Mouse (Mus musculus): ENCODE results near the gene Klhl40.

The Klhl40 gene

DNA sequence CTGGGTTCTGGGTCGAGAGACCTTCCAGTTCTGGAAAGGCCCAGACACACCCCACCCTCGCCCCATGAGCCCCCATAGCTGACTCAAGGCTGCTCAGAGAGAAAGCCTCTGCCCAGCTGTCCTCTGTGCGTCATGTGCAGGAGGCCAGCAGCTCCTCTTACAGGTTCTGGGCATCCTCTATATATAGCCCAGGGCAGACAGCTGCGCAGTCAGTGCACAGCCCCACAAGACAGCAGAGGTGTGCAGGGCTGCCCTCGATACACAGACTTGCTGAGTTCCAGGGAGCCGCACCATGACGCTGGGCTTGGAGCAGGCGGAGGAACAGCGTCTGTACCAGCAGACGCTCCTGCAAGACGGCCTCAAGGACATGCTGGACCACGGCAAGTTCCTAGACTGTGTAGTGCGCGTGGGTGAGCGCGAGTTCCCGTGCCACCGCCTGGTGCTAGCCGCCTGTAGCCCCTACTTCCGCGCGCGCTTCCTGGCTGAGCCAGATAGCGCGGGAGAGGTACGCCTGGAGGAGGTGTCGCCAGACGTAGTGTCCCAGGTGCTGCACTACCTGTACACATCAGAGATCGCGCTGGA lies at the start of gene Klhl40:
Klhl40 (plus strand) TSS at position 124 of the 582 bp plus-strand sequence.
- in situ Hi-C loops (cut with MboI, MseI): loop anchor here (25.0 kb wide), 1 partner anchor 290 kb away; the partner anchor contains the start of gene Cck

DNA sequence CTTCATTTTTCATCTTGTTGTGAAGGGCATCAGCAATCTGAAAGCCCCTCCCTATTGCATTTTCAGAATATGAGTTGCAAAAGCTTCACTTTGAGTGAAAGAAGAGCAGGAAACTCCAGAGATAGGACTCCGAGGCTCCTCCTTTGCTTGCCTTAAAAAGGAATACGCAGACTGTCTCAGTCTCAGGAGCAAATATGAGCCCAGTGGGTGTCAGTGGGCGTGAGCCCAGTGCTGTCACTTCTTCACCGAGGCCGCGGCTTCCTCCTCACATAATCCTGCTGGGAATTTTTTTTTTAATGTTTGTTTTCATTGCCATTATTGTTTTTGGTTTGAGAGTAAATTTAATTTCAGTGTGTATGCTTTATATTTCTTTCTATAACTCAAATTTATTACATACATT lies 36.9 kb upstream of the Klhl40 start:
- in situ Hi-C loops (cut with MboI, MseI): no loop called here

DNA sequence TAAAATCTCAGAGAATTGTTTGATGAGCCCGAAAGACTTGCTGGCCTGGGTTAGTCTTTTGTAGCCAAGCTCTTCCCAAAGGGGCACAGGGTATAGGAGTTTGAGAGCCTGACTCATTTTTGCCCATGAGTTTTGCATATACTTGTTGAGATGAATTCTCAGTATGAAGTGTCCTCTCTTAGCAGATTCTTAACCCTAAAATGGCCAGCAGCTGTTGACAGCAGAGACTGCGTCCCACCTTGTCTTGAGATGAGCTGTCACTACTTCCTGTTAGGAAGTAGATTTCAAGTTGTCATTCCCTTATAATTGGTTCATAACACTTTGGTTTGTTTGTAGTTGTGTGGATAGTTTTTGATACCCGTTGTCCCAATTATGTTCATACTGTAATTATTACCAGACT lies 36.2 kb upstream of the Klhl40 start:
- in situ Hi-C loops (cut with MboI, MseI): no loop called here

DNA sequence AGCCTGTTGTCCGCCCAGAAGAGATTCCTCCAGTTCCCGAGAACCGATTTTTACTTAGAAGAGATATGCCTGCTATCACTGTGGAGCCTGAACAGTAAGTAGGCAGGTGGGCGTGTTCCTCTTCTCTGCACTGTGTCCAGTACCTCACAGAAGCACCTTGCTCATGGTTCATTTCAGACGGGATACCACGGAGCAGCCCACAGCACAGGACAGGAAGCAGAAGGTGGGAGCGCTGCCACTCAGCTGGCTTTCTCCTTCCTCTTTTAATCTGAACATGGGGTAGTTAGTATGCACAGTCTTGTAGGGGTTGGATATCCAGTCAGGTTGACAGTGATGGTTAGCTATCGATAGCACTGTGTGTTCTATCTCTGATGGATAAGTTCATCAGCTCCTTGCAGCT lies 33.4 kb upstream of the Klhl40 start:
- in situ Hi-C loops (cut with MboI, MseI): no loop called here

DNA sequence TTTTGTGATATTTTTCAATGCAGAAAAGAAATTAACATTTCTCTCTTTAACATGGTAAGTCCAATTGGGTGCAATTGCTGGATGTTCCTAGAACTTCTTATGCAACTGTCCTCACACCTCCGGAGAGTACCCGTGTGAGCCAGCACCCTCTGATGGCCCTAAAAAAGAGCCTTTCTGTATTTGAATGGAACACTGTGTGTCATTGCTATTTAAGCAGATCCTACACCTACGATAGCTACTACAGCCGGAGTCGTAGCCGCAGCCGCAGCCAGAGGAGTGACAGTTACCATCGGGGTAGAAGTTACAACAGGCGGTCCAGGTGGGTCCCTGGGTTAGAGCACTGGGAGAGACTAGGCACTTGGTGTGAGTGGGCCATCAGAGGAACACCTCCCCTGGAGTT lies 24.6 kb upstream of the Klhl40 start:
- in situ Hi-C loops (cut with MboI, MseI): loop anchor here (25.0 kb wide), 1 partner anchor 1235 kb away; no protein-coding TSS in a partner anchor

DNA sequence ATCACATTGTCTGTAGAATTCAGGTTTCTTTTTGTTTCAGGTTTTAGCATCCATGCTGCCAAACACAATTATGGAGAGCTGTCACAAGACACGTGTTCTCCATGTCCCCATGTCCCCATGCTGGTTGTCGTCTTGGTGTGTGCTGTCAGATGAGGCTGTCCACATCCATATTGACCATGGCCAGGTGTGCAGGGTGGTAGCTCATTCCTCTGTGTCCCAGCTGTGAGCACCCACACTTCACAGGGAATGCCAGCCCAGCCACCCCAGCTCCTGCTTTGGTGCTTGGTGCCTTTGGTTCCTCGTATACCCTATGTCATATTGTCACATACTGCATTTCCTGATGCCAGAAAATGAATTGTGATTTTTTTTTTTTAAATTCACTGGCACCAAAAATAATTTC lies 22.8 kb upstream of the Klhl40 start:
- in situ Hi-C loops (cut with MboI, MseI): loop anchor here (25.0 kb wide), 1 partner anchor 1233 kb away; no protein-coding TSS in a partner anchor

DNA sequence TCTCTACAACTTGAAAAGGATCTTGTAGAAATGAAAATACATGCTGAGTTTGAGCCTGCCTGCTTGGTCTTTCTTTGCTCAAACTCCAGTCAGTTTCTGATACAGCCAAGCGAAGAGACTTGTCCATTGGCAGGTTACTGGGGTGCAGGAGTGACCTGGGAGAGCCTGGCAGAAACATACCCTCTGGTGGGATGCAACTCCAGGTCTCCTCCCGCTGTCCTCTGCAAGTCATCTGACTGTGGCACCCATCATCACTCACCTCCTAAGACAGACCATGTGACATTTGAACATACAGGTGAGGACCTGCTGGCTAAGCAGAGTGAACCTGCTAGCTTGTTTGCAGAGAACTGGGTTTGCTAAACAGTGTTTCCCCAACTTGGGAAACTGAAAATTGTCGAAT lies 20.6 kb upstream of the Klhl40 start:
- in situ Hi-C loops (cut with MboI, MseI): loop anchor here (25.0 kb wide), 1 partner anchor 1231 kb away; no protein-coding TSS in a partner anchor

DNA sequence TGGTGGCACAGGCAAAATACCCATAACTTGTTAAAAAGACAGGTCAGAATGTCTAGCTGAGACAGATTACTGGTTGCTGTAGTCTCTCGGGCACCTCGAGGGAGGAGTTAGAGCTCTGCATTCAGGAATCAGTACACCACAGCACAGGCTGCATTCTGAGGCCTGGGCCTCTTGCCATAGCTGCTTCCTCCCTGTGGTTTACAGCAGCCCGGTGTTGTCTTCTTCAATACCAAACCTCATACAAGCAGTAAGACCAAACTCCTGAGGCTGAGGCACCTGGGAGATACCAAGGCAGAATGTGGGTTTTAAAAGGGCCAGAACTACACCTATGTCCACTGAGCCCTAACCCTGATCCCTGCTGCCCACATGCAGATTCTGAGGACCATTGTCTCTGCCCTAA lies 20.0 kb upstream of the Klhl40 start:
- in situ Hi-C loops (cut with MboI, MseI): loop anchor here (25.0 kb wide), 1 partner anchor 1230 kb away; no protein-coding TSS in a partner anchor

DNA sequence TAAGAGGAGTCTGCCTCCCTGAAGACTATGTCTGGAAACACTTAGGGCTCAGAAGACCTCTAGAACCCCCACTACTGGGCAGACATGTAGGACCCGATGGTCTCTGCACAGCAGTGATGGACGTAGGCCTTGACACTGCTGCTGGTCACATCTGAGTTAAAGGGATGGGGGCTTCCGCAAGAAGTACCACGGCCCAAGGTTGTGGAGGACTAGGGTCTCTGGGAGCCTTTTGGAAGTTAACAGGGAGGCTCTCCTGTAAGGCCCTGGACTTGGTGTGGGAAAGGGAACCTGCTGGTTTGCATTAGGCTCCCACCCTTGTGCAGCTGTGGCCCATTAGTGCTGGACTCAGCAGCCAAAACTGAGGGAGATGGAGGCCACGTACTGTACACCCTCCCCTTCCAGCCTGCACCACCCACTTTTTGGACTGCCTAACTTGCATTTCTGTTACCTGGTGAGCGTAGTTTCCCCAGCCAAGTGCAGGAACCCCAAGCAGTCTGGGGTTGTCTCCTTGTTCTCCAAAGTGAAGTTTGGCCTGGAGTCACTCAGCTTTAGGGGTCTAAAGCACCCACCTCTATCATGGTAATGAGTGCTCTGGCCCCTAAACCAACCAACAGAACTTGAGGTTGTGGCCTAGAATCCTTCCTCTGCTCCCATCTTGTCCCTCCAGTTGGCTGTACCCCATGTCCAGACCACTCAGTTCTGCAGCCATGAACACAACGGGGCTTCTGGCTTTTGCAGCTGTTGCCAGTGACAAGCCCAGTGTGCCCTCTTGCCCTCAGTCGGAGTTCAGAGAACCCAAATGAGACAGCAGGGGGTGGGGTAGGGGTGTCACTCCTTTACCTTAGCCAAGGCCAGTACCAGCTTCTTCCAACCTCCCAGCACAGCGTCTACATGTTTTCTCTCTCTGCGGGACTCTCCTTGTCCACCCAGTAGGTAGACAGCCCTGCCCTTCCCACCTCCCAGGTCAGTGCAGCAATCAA lies 19.3 kb upstream of the Klhl40 start:
- in situ Hi-C loops (cut with MboI, MseI): loop anchor here (25.0 kb wide), 1 partner anchor 1229 kb away; no protein-coding TSS in a partner anchor

DNA sequence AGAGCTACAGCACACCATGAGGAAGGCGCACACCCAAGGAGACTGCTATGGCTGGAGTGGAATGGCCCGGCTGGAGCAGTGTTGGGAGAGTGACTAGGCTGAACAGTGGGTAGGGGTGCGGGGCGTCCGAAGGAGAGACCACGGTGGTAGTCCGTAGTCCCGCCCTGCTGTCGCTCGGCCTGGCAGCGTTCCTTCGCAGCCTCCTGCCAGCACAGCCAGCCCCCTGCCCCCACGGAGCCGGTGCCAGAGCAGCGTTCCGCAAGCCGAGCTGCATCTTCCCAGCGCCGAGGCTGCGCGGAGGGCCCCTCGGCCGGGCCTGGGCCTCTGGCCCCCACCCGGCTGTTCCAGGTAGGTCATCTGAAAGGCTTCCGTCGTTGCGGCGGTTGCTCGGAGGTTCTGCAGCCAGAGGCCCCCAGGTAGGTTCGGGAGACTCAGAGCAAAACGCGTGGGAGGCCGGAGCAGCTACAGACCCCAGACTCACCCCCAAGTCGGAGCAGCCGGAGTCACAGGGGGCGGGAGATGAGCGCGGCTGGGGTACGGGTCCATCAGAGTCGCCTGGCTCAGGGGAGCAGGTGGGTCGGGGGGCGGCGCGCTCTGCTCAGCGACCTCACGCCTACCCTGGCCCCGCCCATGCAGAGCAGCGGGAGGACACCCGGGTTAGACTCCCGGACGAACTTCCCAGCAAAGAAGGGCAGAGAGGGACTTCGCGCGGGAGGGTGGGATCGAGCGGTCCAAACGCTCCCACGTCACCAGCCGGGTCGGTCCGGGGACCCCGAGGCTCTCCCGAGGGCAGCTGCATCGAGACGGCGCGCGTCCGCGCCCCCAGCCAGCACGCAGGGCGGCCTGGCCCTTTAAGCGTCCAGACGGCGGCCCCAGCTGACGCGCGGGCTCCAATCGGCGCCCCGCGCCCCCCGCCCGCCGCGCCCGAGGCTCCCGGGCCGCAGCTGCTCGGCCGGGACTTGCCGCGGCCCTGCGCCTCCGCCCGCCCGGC lies 18.0 kb upstream of the Klhl40 start, which contains the start of gene Zfp651:
Zfp651 (plus strand) TSS at position 240 of the 991 bp plus-strand sequence.
- in situ Hi-C loops (cut with MboI, MseI): loop anchor here (25.0 kb wide), 1 partner anchor 1228 kb away; no protein-coding TSS in a partner anchor

DNA sequence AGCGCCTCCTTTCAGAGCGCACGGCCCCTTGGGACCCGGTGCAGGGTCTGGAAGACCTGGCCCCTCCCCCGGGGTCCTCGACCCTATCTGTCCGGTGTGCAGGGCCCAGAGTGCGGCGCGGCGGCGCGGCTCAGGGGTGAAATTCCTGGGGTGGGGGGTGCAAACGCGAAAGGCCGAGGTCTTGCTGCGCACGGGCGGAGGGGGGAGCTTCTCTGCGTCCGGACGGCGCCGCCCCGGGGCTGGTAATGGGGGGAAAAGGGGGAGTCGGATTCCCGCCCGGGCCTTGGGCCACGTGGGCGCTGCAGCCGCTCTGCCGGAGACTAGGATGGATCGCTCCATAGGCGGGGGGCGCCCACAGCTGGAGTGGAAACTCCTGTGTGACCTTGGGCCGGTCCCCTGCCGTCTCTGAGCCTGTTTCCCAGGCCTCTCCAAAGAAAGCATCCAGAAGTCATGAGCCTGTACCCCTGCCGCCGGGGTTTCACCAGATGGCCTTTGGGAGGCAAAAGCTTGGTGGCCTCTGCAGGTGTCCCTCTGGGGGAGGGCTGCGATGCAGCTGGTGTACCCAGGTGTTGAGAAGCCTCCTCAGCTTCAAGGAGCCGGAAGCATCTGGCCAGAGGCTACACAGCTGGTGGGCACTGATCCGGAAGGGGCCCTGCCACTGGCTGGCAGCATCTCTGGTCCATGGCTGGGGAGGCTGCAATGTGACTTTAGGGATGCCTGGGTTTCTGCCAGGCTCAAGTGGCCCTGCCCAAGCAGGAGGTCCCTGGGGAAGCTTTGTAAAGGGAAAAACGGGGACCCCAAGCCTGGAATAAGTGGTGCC lies 16.9 kb upstream of the Klhl40 start:
- in situ Hi-C loops (cut with MboI, MseI): loop anchor here (25.0 kb wide), 1 partner anchor 1227 kb away; no protein-coding TSS in a partner anchor

DNA sequence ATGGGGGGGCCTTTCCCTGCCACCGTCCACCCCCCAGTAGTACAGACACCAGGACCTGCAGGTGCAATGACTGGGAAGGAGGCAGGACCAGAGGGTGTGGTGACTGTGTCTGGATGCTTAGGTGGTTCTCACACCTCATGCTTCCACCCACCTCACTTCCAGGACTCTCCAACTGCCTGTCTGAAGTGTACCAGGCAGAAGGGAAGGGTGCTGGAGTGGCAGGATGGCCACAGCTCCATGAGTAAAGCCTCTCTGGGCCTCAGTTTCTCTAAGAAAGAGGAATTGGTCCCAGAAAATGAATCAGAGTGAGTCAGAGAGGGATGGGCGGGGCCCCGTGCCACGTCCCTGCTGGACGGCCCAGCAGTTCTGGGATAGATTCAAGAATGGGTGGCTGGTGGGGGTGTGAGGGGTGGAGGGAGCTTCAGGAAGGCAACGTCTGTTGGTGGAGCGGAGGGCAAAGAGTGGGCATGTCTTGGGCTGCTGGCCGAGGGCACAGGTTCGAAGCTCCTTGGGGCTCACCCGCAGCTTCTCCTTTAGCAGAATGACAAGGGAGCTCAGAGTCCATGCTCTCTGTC lies 16.2 kb upstream of the Klhl40 start:
- in situ Hi-C loops (cut with MboI, MseI): loop anchor here (25.0 kb wide), 1 partner anchor 1226 kb away; no protein-coding TSS in a partner anchor

DNA sequence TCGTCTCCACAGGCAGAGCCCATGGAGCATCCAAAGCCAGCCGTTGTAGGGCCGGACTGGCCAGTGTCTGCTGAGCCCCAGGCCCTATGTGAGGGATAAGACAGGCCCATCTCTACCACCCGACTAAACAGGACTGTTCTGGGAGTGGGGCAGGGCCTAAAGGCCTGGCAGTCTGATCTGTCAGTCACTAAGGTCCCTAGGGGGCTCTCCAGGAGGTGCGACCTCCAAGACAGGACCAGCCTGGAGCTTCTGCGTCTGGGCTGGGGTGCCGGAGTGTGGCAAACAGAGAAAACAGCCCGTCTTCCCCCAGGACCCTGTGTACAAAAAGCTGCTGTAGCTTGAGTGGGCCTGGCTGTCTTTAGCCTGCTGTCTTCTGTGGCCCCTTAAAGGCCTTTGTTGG lies 15.6 kb upstream of the Klhl40 start:
- in situ Hi-C loops (cut with MboI, MseI): loop anchor here (25.0 kb wide), 1 partner anchor 1226 kb away; no protein-coding TSS in a partner anchor

DNA sequence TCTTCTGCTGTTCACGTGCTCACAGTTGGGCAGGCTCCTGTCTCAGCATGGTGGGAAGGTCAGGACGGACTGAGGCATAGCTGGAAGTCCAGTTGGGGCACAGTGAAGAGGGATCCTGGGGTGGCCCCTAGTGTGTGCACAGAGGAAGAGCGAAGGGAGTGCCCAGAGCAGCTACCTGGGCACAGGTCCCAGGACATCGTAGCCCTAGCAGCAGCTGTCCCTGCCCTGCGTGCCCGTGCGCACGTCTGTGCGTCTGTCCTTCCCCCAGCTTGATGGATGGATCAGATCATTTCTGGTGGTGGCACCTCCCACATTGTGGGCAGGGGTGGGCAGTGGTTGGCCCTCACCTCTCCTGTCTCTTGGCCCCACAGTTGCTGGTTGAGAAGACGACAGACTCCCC lies 15.2 kb upstream of the Klhl40 start:
- in situ Hi-C loops (cut with MboI, MseI): loop anchor here (25.0 kb wide), 1 partner anchor 1225 kb away; no protein-coding TSS in a partner anchor

DNA sequence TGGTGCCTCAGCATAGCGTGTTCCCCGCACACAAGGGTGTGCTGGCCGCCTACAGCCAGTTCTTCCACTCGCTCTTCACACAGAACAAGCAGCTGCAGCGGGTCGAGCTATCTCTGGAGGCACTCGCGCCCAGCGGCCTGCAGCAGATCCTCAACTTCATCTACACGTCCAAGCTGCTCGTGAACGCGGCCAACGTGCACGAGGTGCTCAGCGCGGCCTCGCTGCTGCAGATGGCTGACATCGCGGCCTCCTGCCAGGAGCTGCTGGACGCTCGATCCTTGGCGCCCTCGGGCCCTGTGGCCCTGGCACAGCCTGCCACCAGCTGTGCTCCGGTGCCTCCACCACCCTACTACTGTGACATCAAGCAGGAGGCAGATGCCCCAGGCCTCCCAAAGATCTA lies 14.6 kb upstream of the Klhl40 start:
- in situ Hi-C loops (cut with MboI, MseI): loop anchor here (25.0 kb wide), 1 partner anchor 1225 kb away; no protein-coding TSS in a partner anchor

DNA sequence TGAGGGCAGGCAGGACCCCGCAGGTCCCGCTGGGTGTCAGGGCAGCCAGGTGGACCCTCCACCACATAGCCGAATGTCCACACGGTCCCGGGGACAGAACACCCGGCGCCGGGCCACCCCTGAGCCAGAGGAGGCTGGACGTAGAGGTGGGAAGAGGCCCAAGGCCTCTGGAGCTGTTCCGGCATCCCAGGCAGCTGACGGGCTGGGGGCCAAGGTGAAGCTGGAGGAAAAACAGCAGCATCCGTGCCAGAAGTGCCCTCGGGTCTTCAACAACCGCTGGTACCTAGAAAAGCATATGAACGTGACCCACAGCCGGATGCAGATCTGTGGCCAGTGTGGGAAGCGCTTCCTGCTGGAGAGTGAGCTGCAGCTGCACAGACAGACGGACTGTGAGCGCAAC lies 13.7 kb upstream of the Klhl40 start:
- in situ Hi-C loops (cut with MboI, MseI): loop anchor here (25.0 kb wide), 1 partner anchor 1224 kb away; no protein-coding TSS in a partner anchor

DNA sequence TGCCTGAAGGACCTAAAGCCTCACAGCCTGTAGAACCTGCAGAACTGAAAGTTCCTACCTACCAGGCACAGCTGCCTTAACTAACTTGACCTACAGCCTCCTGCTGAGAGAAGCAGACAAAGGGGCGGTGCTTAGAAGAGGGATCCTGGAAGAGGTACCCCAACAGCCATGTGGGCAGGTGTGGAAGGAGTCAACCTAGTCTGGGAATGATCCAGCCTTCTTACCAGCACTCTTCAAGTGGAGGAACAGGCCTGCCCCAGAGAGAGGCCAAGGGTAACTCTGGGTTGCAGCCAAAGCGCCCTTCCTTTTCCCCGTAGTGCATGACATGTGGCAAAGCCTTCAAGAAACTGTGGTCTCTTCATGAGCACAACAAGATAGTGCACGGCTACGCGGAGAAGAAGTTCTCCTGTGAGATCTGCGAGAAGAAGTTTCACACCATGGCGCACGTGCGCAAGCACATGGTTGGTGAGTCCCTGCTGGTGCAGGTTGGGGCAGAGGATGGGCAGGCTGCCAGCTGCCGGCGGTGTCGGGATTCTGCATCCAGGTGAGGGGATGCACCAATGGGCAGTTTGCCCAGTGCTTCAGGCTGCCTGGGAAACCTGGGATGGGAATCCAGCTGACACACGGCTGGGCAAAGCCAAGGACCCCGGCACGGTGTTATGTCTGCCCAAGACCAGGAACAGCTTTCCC lies 12.1 kb upstream of the Klhl40 start:
- in situ Hi-C loops (cut with MboI, MseI): loop anchor here (25.0 kb wide), 1 partner anchor 1222 kb away; no protein-coding TSS in a partner anchor

DNA sequence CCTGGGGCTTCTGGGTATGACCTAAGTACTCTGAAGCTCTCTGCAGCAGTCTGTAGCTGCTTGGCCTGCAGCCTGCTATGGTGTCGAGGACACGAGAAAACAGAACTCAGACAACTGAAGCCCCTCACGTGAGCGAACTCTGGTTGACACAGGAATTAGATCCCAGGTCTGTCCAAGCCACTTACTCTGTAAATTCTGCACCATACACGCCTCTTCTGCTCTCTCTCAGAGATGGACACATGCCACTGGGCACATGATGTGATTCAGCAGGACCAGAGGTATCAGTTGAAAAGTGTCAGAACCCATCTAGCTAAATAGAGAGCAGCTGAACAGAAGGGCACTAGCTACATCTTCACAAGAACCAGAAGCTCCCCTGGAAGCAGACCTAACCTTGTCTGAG lies 5.0 kb upstream of the Klhl40 start:
- in situ Hi-C loops (cut with MboI, MseI): loop anchor here (25.0 kb wide), 1 partner anchor 1215 kb away; no protein-coding TSS in a partner anchor

DNA sequence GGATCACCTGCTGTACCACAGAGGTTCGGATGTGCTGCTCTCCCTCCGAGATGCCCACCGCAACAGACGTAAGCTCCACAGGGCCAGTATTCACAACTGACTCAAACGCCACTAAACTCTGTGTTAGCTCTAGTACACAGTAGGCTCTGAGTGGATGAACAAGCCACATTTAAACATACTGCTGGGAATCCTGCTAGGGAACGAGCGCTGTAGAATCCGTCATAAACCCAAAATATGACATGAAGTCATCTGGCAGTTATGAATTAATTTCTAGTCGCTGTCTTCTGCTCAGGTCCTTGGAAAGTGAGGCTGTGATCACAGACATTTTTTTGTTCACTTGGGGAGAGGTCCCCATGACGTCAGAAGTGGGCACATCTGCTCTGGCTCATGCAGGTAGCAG lies 1.5 kb upstream of the Klhl40 start:
- in situ Hi-C loops (cut with MboI, MseI): loop anchor here (25.0 kb wide), 1 partner anchor 289 kb away; the partner anchor contains the start of gene Cck
